Mouse (Mus musculus): Measurements from ENCODE around the gene Pla2g4c. TPM values are rescaled to one million over a fixed set of nuclear protein-coding genes. Genes with fewer than 3 reads are reported as not detected.

Pla2g4c gene
- polyA plus RNA-seq, 1 experiment: 1.6 TPM

DNA sequence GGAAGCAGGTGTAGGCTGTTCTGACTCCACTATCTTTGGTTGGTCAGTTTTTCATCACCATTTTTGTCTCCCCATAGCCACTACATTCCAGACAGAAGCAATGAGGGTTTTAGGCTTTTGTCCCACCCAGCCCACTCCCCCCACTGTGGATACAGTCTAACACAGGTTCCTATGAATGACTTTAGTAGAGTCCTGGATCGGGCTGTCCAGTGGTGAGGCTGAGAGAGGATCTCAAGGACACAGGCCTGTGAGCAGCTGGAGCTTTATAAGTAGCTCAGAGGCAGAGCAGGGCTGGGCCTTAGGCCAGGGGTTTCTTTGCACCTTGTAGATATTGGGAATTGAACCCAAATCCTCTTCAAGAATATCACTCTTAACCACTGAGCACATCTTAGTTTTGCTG is 22.8 kb upstream of the Pla2g4c start:
- no peaks in the 10 kb centered on the region for H3K9me3 ChIP-seq (replicated peaks; ENCODE audit: control insufficient read depth, insufficient read depth, low read length, poor library complexity, severe bottlenecking)
- H3K36me3 ChIP-seq (ENCODE audit: control insufficient read depth, insufficient read depth, low read length, poor library complexity, severe bottlenecking): peaks cover 80% of the 10 kb centered on the region
- no peaks in the 10 kb centered on the region for H3K27me3 ChIP-seq (ENCODE audit: control insufficient read depth, insufficient read depth, low read length, poor library complexity, severe bottlenecking)
- TF ChIP-seq EP300 (IDR thresholded peaks at IDR 0.05; ENCODE audit: insufficient read depth, low read depth, low read length): no peak
- TF ChIP-seq CTCF (IDR thresholded peaks at IDR 0.05; ENCODE audit: low read depth, low read length): no peak
- TF ChIP-seq POLR2A (IDR thresholded peaks at IDR 0.05; ENCODE audit: insufficient read depth, low read length): no peak
- H3K4me1 ChIP-seq (ENCODE audit: control insufficient read depth, insufficient read depth, low read length): no peaks in the 10 kb centered on the region
- H3K27ac ChIP-seq (ENCODE audit: insufficient read depth, low read length): no peak overlapping the region
- H3K4me3 ChIP-seq (ENCODE audit: low read depth, low read length): no peak overlapping the region
- H3K9ac ChIP-seq (ENCODE audit: low read depth, poor library complexity, severe bottlenecking): no peak overlapping the region

DNA sequence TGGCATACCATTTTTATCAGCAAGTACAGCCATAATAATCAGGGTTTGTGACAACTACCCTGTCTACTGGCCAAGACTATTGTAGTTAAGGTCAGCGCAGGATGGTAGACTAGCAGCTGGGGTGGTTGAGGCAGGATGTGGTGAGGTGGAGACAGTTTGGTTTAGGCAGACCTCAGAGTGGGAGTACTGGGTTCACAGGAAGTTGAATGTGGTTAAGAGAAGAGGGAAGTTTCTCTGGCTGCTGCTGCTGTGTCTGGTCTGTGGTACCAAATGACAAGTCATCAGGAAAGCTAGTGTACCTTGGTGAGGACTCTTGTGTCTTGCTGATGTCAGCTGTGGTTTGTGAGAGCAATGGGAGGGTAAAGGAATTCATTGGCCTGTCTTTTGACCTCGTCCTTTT is 21.7 kb upstream of the Pla2g4c start:
- H3K9ac ChIP-seq (ENCODE audit: low read depth, poor library complexity, severe bottlenecking): no peak overlapping the region
- H3K4me1 ChIP-seq (ENCODE audit: control insufficient read depth, insufficient read depth, low read length): no peaks in the 10 kb centered on the region
- H3K27ac ChIP-seq (ENCODE audit: insufficient read depth, low read length): no peak overlapping the region
- H3K27me3 ChIP-seq (ENCODE audit: control insufficient read depth, insufficient read depth, low read length, poor library complexity, severe bottlenecking): no peaks in the 10 kb centered on the region
- TF ChIP-seq CTCF (IDR thresholded peaks at IDR 0.05; ENCODE audit: low read depth, low read length): no peak
- no peak for TF ChIP-seq EP300 (IDR thresholded peaks at IDR 0.05; ENCODE audit: insufficient read depth, low read depth, low read length)
- no peak overlapping the region for H3K4me3 ChIP-seq (ENCODE audit: low read depth, low read length)
- H3K9me3 ChIP-seq (replicated peaks; ENCODE audit: control insufficient read depth, insufficient read depth, low read length, poor library complexity, severe bottlenecking): no peaks in the 10 kb centered on the region
- H3K36me3 ChIP-seq (ENCODE audit: control insufficient read depth, insufficient read depth, low read length, poor library complexity, severe bottlenecking): peaks cover 84% of the 10 kb centered on the region

DNA sequence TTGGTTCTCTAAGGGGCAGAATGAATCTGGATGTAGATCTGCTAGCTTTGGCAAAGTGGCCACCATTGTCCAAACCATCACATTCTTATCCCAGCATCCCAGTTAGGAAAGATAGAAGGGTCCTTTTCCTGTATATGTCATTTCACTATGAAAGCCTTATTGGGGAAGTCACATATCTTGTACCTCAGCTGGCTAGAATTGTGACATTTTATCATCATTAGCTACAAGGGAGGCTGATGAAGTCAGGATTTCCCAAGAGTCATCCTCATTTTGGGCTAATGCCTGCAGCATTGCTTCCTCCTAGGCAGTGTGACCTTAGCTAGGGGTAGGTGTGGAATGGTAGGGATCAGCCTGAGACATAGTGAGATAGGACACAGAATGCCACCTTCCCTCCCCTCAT is 21.1 kb upstream of the Pla2g4c start:
- Histone ChIP-seq H3K27me3 (ENCODE audit: control insufficient read depth, insufficient read depth, low read length, poor library complexity, severe bottlenecking) (no peaks in the 10 kb centered on the region), H3K9ac (ENCODE audit: low read depth, poor library complexity, severe bottlenecking) (no peak overlapping the region), H3K9me3 (replicated peaks; ENCODE audit: control insufficient read depth, insufficient read depth, low read length, poor library complexity, severe bottlenecking) (peaks cover 4% of the 10 kb centered on the region; the same call in 1 of the 2 replicates), H3K27ac (ENCODE audit: insufficient read depth, low read length) (no peak overlapping the region), H3K4me1 (ENCODE audit: control insufficient read depth, insufficient read depth, low read length) (no peaks in the 10 kb centered on the region), H3K4me3 (ENCODE audit: low read depth, low read length) (no peak overlapping the region), H3K36me3 (ENCODE audit: control insufficient read depth, insufficient read depth, low read length, poor library complexity, severe bottlenecking) (peaks cover 88% of the 10 kb centered on the region)
- TF ChIP-seq CTCF (IDR thresholded peaks at IDR 0.05; ENCODE audit: low read depth, low read length) (no peak), POLR2A (IDR thresholded peaks at IDR 0.05; ENCODE audit: insufficient read depth, low read length) (no peak), EP300 (IDR thresholded peaks at IDR 0.05; ENCODE audit: insufficient read depth, low read depth, low read length) (no peak)

DNA sequence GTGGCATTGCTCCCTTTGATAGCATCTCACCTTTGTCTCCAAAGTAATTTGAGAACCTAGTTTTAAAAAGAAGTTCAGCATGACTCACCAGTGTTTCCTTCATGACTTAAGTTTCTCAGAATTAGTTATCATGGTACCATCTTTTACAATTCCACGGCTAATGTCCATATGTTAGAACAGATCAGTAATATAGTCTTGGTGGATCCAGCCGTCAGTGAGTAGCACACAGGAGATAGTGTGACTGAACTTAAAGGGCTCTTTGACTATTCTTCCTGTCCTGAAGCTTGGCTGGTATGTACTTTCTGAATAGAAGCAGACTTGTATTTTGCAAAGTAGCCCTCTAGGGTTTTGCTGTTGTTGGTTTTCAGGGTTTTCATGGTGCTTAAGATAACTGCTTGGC is 15.0 kb upstream of the Pla2g4c start:
- no peak overlapping the region for H3K4me3 ChIP-seq (ENCODE audit: low read depth, low read length)
- H3K4me1 ChIP-seq (ENCODE audit: control insufficient read depth, insufficient read depth, low read length): no peaks in the 10 kb centered on the region
- H3K9me3 ChIP-seq (replicated peaks; ENCODE audit: control insufficient read depth, insufficient read depth, low read length, poor library complexity, severe bottlenecking): peaks cover 42% of the 10 kb centered on the region
- no peak overlapping the region for H3K9ac ChIP-seq (ENCODE audit: low read depth, poor library complexity, severe bottlenecking)
- peaks cover 84% of the 10 kb centered on the region for H3K36me3 ChIP-seq (ENCODE audit: control insufficient read depth, insufficient read depth, low read length, poor library complexity, severe bottlenecking)
- TF ChIP-seq POLR2A (IDR thresholded peaks at IDR 0.05; ENCODE audit: insufficient read depth, low read length) (no peak), CTCF (IDR thresholded peaks at IDR 0.05; ENCODE audit: low read depth, low read length) (no peak), EP300 (IDR thresholded peaks at IDR 0.05; ENCODE audit: insufficient read depth, low read depth, low read length) (no peak)
- no peaks in the 10 kb centered on the region for H3K27me3 ChIP-seq (ENCODE audit: control insufficient read depth, insufficient read depth, low read length, poor library complexity, severe bottlenecking)
- no peak overlapping the region for H3K27ac ChIP-seq (ENCODE audit: insufficient read depth, low read length)

DNA sequence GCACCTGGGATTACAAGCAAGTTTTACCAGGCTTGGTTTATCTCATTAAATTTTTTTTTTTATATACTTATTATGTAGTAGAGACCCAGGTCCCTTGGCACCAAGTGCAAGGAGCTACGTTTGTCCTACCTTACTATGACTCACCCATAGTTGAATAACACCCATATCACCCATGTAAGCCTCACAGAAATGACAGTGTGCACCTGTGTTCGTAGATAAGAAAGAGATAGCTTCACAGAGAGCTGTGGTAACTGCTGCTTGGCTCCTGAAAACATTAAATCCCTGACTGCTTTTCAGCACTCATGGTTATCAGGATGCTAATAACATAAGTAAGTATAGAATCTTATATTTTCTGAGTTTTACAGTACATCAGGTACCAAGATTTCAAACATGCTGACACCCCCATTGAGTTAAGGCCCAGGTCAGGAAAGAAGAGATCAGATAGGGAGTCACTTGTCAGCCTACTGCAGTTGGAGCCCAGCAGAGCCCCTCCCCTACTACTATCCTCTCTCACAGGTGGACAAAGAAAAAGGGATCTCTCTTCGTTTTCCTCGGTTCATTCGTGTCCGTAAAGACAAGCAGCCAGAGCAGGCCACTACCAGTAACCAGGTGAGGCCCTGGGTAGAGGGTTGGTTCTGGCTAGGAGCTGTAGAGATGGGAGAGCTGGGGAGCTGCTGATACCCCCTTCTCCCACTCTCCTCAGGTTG is 13.8 kb upstream of the Pla2g4c start:
- Histone ChIP-seq H3K9ac (ENCODE audit: low read depth, poor library complexity, severe bottlenecking) (no peak overlapping the region), H3K27ac (ENCODE audit: insufficient read depth, low read length) (no peak overlapping the region), H3K4me1 (ENCODE audit: control insufficient read depth, insufficient read depth, low read length) (no peaks in the 10 kb centered on the region), H3K27me3 (ENCODE audit: control insufficient read depth, insufficient read depth, low read length, poor library complexity, severe bottlenecking) (no peaks in the 10 kb centered on the region), H3K9me3 (replicated peaks; ENCODE audit: control insufficient read depth, insufficient read depth, low read length, poor library complexity, severe bottlenecking) (peaks cover 42% of the 10 kb centered on the region), H3K4me3 (ENCODE audit: low read depth, low read length) (no peak overlapping the region), H3K36me3 (ENCODE audit: control insufficient read depth, insufficient read depth, low read length, poor library complexity, severe bottlenecking) (peaks cover 72% of the 10 kb centered on the region)
- TF ChIP-seq CTCF (IDR thresholded peaks at IDR 0.05; ENCODE audit: low read depth, low read length): no peak

DNA sequence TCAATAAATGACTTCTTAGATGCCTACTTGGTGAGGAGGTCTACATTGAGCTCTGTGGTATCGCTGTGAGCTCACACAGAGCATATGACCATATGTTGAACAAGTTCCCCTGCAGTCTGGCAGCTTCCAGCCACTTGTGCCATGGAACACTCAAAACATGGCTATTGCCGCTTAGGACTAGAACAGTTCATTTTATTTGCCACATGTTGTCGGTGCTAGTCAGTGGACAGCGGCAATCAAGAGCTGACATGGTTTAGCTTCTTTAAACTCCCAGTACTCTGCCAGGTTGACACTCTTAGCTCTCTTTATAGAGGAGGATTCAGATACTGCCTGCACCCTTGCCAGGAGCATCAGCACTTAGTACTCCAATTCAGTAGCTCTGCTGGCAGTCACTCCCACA is 13.1 kb upstream of the Pla2g4c start:
- Histone ChIP-seq H3K36me3 (ENCODE audit: control insufficient read depth, insufficient read depth, low read length, poor library complexity, severe bottlenecking) (peaks cover 65% of the 10 kb centered on the region), H3K27me3 (ENCODE audit: control insufficient read depth, insufficient read depth, low read length, poor library complexity, severe bottlenecking) (no peaks in the 10 kb centered on the region)
- TF ChIP-seq CTCF (IDR thresholded peaks at IDR 0.05; ENCODE audit: low read depth, low read length) (no peak), EP300 (IDR thresholded peaks at IDR 0.05; ENCODE audit: insufficient read depth, low read depth, low read length) (no peak), POLR2A (IDR thresholded peaks at IDR 0.05; ENCODE audit: insufficient read depth, low read length) (no peak)

More for the DNA sequence above, 13.1 kb upstream of the Pla2g4c start:
- H3K9me3 ChIP-seq (replicated peaks; ENCODE audit: control insufficient read depth, insufficient read depth, low read length, poor library complexity, severe bottlenecking): peaks cover 42% of the 10 kb centered on the region
- no peak overlapping the region for H3K4me3 ChIP-seq (ENCODE audit: low read depth, low read length)
- no peak overlapping the region for H3K9ac ChIP-seq (ENCODE audit: low read depth, poor library complexity, severe bottlenecking)
- no peak overlapping the region for H3K27ac ChIP-seq (ENCODE audit: insufficient read depth, low read length)
- no peaks in the 10 kb centered on the region for H3K4me1 ChIP-seq (ENCODE audit: control insufficient read depth, insufficient read depth, low read length)
